In genomic region chr9:62057881-62058506, GRCm38 (mm10) we compare ENCODE assay signal across 19 mouse cellular contexts. TPM values are rescaled to one million over a fixed set of nuclear protein-coding genes. Genes with fewer than 3 reads are reported as not detected.
DNase-seq lines count a peak whose midpoint lies in the region; ATAC-seq and TF ChIP-seq lines count a peak whose summit lies in the region.
"Had no signal": no experiment of that assay in that cellular context is flagged by ENCODE, and none has a peak within 500 bp of the region (broad histone marks: within the 10 kb centered on the region; RNA-seq: fewer than 3 reads in every experiment).

No protein-coding gene starts in this region.

- 58% methylated on average over 7 of the region's 7 CpGs for WGBS in lung, postnatal 0 days
- WGBS in neural tube, embryonic 15.5 days, result 81% methylated on average over 7 of the region's 7 CpGs
- WGBS in forebrain, embryonic 14.5 days, result 85% methylated on average over 7 of the region's 7 CpGs

- DNase-seq in lung, postnatal 0 days (ENCODE audit: low spot score), result peak; percentile 24
- DNase-seq in lung, postnatal 14 days, result no peak
- DNase-seq in B cell, adult 2 months, result peak; percentile 9 to 17
- peak; percentile 22 for DNase-seq in adipocyte (ENCODE audit: low spot score)
- DNase-seq in forebrain, embryonic 14.5 days (ENCODE audit: low spot score), result no peak
- DNase-seq: adrenal gland, postnatal 36 days; cerebellum, adult 9-10 months; forebrain, postnatal 0 days; gastrocnemius, adult 2 months; lung, postnatal 4 days; thymus, postnatal 14 days had no signal

- no peak overlapping the region for H3K4me2 ChIP-seq in lung, postnatal 0 days (replicated peaks; ENCODE audit: low read depth, low read length)
- no peak overlapping the region for H3K4me2 ChIP-seq in neural tube, embryonic 15.5 days
- H3K4me2 ChIP-seq in forebrain, embryonic 14.5 days (ENCODE audit: low read length), result no peak overlapping the region
- H3K4me2 ChIP-seq: embryonic facial prominence, embryonic 13.5 days; heart, embryonic 15.5 days; hindbrain, embryonic 12.5 days; kidney, embryonic 15.5 days; limb, embryonic 13.5 days had no signal

- H3K9me3 ChIP-seq in lung, postnatal 0 days (ENCODE audit: low read length), result no peaks in the 10 kb centered on the region
- no peaks in the 10 kb centered on the region for H3K9me3 ChIP-seq in megakaryocyte, embryonic 14.5 days
- no peaks in the 10 kb centered on the region for H3K9me3 ChIP-seq in neural tube, embryonic 15.5 days (replicated peaks)
- H3K9me3 ChIP-seq in forebrain, embryonic 14.5 days (replicated peaks; ENCODE audit: control insufficient read depth, low read length), result no peaks in the 10 kb centered on the region
- H3K9me3 ChIP-seq: embryonic facial prominence, embryonic 13.5 days; heart, embryonic 15.5 days; hindbrain, embryonic 12.5 days; kidney, embryonic 15.5 days; limb, embryonic 13.5 days had no signal

- TF ChIP-seq EP300 in lung, postnatal 0 days (IDR thresholded peaks at IDR 0.05), result no peak

- H3K36me3 ChIP-seq in lung, postnatal 0 days (ENCODE audit: insufficient read depth, low read length), result no peaks in the 10 kb centered on the region
- peaks cover 13% of the 10 kb centered on the region for H3K36me3 ChIP-seq in megakaryocyte, embryonic 14.5 days (replicated peaks; ENCODE audit: low read length)
- peaks cover 18% of the 10 kb centered on the region; the same call in 1 of the 2 replicates for H3K36me3 ChIP-seq in neural tube, embryonic 15.5 days
- H3K36me3 ChIP-seq in forebrain, embryonic 14.5 days (ENCODE audit: control insufficient read depth, insufficient read depth, low read length), result no peaks in the 10 kb centered on the region
- H3K36me3 ChIP-seq: heart, embryonic 15.5 days; hindbrain, embryonic 12.5 days had no signal

- no peaks in the 10 kb centered on the region for H3K27me3 ChIP-seq in lung, postnatal 0 days (replicated peaks; ENCODE audit: insufficient read depth, low read length)
- no peaks in the 10 kb centered on the region for H3K27me3 ChIP-seq in megakaryocyte, embryonic 14.5 days (replicated peaks)
- no peaks in the 10 kb centered on the region for H3K27me3 ChIP-seq in neural tube, embryonic 15.5 days (replicated peaks)
- no peaks in the 10 kb centered on the region for H3K27me3 ChIP-seq in forebrain, embryonic 14.5 days (replicated peaks; ENCODE audit: control insufficient read depth, insufficient read depth, low read length)
- H3K27me3 ChIP-seq: embryonic facial prominence, embryonic 13.5 days; heart, embryonic 15.5 days; hindbrain, embryonic 12.5 days; kidney, embryonic 15.5 days; limb, embryonic 13.5 days had no signal

- H3K27ac ChIP-seq in lung, postnatal 0 days (ENCODE audit: low read length), result no peak overlapping the region
- H3K27ac ChIP-seq in neural tube, embryonic 15.5 days (replicated peaks), result no peak overlapping the region
- no peak overlapping the region for H3K27ac ChIP-seq in forebrain, embryonic 14.5 days (ENCODE audit: low read depth, low read length)
- H3K27ac ChIP-seq: embryonic facial prominence, embryonic 13.5 days; gastrocnemius, adult 2 months; heart, embryonic 15.5 days; hindbrain, embryonic 12.5 days; kidney, embryonic 15.5 days; left cerebral cortex, adult 2 months; limb, embryonic 13.5 days had no signal

- no peak overlapping the region for H3K4me3 ChIP-seq in lung, postnatal 0 days (ENCODE audit: low read depth, low read length)
- H3K4me3 ChIP-seq in megakaryocyte, embryonic 14.5 days (replicated peaks), result peak overlapping the region; percentile 43
- H3K4me3 ChIP-seq in neural tube, embryonic 15.5 days (replicated peaks), result no peak overlapping the region
- H3K4me3 ChIP-seq in forebrain, embryonic 14.5 days (ENCODE audit: low read depth, low read length), result no peak overlapping the region
- H3K4me3 ChIP-seq: embryonic facial prominence, embryonic 13.5 days; gastrocnemius, adult 2 months; heart, embryonic 15.5 days; hindbrain, embryonic 12.5 days; kidney, embryonic 15.5 days; left cerebral cortex, adult 2 months; limb, embryonic 13.5 days had no signal

- TF ChIP-seq CTCF in lung, postnatal 0 days (IDR thresholded peaks at IDR 0.05), result no peak

- H3K9ac ChIP-seq in lung, postnatal 0 days (replicated peaks; ENCODE audit: low read depth), result no peak overlapping the region
- H3K9ac ChIP-seq in neural tube, embryonic 15.5 days (replicated peaks), result no peak overlapping the region
- no peak overlapping the region for H3K9ac ChIP-seq in forebrain, embryonic 14.5 days (ENCODE audit: low read length)
- H3K9ac ChIP-seq: embryonic facial prominence, embryonic 13.5 days; forebrain, postnatal 0 days; heart, embryonic 15.5 days; hindbrain, embryonic 12.5 days; kidney, embryonic 15.5 days; limb, embryonic 13.5 days had no signal

- no peaks in the 10 kb centered on the region for H3K4me1 ChIP-seq in lung, postnatal 0 days (ENCODE audit: insufficient read depth, low read depth, low read length)
- H3K4me1 ChIP-seq in megakaryocyte, embryonic 14.5 days, result peaks cover 25% of the 10 kb centered on the region
- H3K4me1 ChIP-seq in neural tube, embryonic 15.5 days, result no peaks in the 10 kb centered on the region
- H3K4me1 ChIP-seq in forebrain, embryonic 14.5 days (ENCODE audit: control insufficient read depth, insufficient read depth, low read length), result no peaks in the 10 kb centered on the region
- H3K4me1 ChIP-seq: embryonic facial prominence, embryonic 13.5 days; hindbrain, embryonic 12.5 days; kidney, embryonic 15.5 days had no signal

- no peak for ATAC-seq in lung, postnatal 0 days
- no peak for ATAC-seq in neural tube, embryonic 15.5 days (ENCODE audit: low FRiP score)
- no peak for ATAC-seq in forebrain, embryonic 14.5 days
- ATAC-seq: forebrain, postnatal 0 days had no signal

RNA-seq across cellular contexts. Expression of gene Paqr5, which starts 31.3 kb away (rescaled TPM):
- polyA plus RNA-seq in lung, postnatal 0 days (2015; fragmentation: Nextera tagmentation; extraction: Ambion mirVana), result 8.7 and 10.5 TPM in 2 replicates
- polyA plus RNA-seq in megakaryocyte, embryonic 14.5 days (2012; ENCODE audit: insufficient read depth, low replicate concordance), result 0.06 TPM in 1 of 2 replicates, not detected in the other
- polyA plus RNA-seq in neural tube, embryonic 15.5 days (2015; fragmentation: Nextera tagmentation; extraction: Ambion mirVana), result 0.24 and 3.7 TPM in 2 replicates
- 0.53 and 0.55 TPM in 2 replicates for polyA plus RNA-seq in forebrain, embryonic 14.5 days (2014; fragmentation: Nextera tagmentation; extraction: Ambion mirVana)

Comparison
In these comparisons a context has a peak if more than half of its experiments do, and no peak if none do; other contexts are left out.
1. DNase-seq: peak in lung, postnatal 0 days (single experiment), B cell, adult 2 months (2 of 2) and adipocyte (single experiment); none in lung, postnatal 14 days (single experiment) and forebrain, embryonic 14.5 days (single experiment).